Mouse (Mus musculus) skeletal muscle tissue, adult 2 months (tissue): ENCODE results near the gene Strada.
"Not testable (repeated sequence)": the region's sequence is repeated elsewhere in the genome, so short reads cannot be mapped to it uniquely, and the experiment has no call there.

Experiments
- DNase-seq: peaks from one replicate; pipeline ENCODE4 v3.0.0-alpha.2; 2012; ENCODE audit warnings: low read depth, low spot score

Gene Strada

DNA sequence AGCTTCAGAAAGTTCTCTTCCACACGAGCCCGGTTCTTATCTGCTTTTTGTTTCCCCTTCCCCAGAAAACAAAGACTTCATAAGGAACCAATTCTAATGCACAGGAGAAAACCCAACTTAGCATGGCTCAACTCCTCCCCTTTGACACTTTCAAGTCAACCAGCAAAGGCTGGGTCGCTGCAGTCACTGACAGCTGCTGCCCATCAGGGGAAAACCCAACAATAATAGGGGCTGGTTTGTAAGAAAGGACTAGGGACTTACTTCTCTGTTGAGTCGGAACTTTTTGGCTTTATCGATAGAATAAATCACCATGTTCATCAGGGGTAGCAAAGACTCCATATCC lies at the start of gene Strada:
Strada (minus strand) TSS at position 46 of the 343 bp plus-strand sequence.
- no peak for DNase-seq

DNA sequence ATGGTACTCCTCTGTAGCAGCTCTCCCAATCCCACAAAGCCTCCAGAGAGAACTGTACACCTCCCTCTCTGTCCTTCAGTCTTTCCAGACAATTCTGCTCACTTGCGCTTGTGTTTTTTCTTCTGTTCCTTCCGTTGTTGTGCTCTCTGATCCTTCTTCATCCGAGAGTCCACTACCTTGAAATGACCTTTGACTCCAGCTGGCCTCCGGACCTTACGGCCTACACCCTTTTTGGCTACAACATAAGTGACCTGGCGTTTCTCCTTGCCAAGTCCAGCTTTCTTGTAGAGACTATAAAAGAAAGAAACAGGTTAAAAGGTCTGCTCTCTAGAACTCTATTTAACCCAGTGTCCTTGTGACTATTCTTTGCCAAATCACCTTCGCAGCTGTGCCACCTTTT lies 47.4 kb upstream of the Strada start:
- DNase-seq = no peak

DNA sequence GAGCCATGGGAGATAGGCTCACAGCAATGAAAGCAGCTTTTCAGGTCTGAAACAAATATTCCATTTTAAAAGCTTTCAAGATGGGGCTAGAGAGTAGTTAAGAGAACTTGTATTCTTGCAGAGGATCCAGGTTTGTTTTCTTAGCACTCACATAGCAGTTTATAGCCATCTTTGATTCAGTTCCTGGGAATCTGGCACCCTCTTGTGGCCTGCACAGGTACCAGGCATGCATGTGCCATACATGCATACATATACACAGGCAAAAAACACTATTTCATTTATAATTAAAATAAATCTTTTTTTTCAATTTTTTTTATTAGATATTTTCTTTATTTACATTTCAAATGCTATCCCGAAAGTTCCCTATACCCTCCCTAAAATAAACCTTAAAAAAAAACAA lies 44.9 kb upstream of the Strada start:
- no peak for DNase-seq

DNA sequence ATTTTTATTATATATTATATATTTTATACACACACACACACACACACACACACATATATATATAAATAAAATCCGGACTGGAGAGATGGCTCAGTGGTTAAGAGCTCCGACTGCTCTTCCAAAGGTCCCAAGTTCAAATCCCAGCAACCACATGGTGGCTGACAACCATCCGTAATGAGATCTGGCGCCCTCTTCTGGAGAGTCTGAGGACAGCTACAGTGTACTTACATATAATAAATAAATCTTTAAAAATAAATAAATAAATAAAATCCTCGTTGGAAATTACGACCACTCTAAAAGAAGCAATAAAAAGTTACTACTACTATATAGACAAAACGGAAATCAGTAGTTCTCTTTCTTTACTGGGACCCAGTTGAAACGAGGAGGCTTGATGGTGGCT lies 32.0 kb upstream of the Strada start:
- DNase-seq = not testable (repeated sequence)

DNA sequence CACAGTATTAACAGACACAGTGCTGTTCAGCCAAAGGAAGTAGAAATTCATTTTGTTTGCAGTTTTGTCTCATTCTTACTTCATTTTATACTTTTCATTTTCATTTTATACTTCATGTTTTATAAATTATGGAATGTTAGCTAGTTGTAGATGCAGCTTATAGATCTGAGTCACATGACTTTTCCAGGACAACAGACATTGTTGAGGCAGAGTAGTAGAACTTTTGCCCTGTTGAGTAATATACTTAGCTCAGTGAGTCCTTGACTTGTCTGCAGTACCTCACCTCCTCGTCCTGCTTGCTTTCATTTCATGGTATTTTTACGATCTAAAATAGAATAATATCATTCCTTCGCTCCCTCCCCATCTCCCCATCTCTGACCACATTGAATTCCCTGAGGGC lies 18.6 kb upstream of the Strada start:
- no peak for DNase-seq

DNA sequence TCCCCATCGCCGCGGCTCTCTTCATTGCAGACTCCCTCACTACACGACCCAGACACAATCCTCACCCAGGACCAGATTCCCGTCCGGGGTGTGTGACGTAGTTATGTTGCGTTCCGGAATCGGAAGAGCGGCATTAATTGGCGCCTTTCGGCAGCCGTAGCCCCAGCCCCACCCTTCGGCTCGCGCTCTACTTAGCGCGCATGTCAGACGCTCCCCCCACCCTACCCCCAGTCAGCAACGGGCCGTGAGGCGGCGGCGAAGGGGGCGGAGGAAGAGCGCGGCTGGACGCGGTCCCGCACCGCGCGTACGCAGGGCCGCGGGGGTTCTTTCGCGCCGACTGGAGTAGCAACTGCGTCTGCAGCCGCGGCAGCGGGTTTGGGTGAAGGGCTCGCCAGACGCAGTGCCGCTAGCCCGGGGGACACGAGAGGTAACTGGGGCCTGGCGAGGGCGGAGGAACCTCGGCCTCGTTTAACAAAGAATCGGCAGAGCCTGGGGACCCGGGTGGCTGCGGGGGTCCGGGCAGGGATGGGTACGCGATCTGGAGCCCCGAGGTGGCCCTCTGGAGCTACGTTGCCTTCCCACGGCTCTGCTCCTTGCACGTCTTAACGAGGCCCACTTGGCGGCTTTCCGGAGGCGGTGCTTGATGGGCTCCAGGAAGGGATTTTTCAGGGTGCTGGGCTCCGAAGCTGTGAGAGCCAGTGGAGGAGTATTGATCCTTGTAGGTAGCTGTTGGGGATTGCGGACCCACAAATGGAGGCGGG lies 14.9 kb upstream of the Strada start, which contains the start of gene Ddx42:
Ddx42 (plus strand) TSS at position 197 of the 761 bp plus-strand sequence.
- peak; percentile 97 for DNase-seq

DNA sequence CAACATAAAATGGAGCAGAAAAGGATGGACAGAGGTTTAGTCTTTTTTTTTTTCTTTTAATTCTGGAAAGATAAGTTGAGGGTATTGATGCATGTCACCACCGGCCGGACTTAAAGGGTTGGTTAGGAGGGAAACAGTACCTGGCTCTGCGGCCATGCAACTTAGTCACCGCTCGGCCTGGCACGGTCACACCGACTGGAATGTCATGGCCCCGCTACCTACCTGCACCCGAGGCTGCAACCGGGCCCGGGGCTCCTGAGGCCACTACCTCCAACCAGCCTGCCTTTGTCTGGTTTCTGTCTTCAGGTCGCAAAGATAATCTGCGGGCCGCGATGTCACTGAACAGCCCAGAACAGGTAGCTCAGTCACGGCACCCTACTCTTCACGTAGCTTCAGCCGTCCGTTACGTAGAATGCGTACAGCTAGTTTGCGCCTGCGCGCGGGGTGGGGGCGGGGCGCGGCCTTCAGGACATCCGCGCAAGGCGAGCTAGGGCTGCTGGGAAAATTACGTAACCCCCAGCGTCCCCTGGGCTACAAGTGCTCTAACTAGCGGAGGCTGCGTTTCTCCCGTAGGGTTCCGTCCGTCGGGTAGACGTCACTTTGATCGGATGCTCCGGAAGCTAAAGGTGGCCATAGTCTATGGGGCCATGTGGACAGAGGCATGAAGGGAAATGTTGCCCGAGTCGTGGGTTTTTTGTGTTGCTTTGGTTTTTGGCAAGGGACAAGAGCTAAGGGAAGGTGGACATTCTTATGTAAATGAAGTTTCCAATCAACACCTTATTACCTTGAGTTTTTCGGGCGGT lies 14.2 kb upstream of the Strada start, which contains the start of gene Ccdc47:
Ccdc47 (minus strand) TSS at position 418 of the 803 bp plus-strand sequence.
- DNase-seq = peak; percentile 100

DNA sequence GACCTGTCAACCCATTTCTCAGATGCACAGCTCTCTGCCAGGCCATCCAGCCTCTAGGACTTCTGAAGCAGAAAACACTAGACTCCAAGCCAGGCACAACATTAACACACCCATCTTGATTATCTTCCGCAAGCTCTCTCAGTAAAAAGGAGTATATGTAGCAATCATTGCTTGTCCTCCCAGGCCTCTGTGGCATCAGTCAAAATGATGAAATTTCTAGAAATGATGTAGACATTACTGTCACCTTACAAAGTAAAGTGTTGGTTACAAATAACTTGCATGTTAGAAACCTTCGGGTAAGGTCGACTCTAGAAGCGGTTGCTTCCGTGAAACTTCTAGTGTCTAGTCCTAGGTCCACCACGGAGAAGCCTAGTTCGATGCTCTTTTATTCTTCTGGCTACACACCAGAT lies 13.5 kb upstream of the Strada start:
- DNase-seq = no peak

DNA sequence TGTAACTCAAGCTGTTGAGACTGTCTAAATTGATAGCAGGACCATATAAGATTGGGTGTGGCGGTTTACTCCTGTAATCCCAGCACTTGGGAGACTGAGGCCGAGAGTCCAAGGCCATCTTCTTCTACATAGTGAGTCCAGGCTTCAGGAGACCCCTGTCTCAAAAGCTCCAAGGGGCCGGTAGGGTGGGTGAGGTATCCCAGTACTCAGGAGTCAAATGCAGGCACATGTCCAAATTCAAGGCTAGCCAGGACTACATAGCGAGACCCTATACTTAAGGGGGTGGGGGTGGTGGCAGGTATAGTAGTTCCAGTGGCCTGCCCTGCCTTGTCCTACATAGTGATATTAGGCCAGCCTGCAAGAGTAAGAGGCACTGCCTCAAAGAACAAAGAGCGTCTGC lies 12.9 kb upstream of the Strada start:
- no peak for DNase-seq

DNA sequence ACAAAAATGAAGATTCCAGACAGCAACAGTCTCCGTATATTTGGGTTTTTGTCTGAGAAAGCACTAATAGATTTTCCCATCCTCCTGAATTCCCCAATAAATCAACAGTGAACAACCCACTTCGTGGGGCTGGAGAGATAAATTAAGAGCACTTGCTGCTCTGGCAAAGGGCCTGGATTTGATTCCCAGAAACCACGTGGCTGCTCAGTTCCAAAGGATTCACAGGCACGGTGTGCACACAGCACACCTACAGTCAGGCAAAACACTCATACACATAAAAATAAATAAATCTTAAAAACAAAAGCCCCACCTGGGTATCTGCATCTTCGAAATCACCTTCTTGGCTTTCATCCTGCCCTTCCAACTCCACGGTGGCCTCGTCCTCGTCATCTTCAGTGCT lies 10.8 kb upstream of the Strada start:
- no peak for DNase-seq

DNA sequence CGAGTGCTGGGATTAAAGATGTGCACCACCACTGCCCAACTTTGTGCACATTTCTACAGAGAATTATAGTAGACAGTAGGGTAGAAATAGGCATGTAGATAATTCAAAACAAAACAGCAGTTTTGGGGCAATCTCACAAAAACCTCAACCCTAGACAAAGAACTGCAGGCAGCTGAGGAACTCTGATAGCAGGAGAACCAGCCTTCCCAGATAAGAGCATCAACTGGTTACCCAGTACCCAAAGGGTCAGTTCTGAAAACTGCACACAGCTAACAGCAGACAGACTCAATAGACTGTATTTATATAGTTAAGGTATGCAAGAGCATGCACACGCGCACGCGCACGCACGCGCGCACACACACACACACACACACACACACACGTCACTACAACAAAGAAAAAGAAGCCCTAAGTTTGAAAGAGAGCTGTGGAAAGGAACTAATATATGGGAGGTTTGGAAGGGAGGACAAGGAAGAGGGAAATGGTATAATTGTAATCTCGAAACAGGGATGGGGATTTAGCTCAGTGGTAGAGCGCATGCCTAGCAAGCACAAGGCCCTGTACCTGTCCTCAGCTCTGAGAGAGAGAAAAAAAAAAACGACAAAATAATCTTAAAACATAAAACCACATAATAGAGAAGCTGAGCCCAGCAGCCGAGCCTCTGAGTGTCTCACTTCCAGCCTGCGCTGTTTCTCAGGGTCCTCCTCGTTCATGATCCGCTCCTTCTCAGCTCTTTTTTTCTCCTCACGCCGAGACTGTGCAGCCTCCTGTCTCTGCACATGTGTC lies 438 bp downstream of the Strada start:
- no peak for DNase-seq

DNA sequence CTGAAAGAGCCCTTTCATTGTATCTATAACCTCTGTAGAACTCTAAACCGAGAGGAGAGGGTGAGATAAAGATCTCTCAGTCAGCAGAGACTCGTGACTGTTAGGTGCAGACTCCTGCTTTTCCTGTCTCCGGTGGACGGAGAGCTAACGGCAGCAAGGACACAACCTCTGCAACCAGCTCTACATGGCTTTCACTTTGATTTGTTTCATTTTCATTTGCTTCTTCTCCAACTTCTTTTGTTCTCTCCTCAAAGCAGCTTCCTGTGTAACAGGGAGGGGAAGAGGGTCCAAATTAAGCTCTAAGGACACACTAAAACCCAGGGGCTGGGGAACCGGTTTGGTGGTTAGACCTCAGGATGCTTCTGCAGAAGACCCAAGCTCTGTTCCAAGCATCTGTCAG lies 1.2 kb downstream of the Strada start:
- DNase-seq = no peak

DNA sequence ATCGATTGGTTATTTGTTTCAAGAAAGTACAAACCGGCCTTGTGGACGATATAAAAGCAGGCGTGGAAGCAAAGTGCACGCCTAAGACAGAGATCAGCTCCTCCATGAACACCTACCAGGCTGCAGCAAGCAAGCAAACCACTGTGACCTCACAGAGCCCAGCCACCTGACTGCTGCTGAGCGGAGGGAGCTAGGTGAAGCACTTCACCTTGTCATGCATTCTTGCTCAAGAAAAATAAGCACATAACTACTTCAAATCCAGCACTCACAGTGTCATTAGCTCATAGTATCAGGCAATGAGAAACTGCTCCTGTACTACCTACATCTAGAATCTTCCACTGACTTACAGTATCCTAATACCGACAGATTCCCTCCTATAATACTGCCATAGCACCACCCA lies 2.0 kb downstream of the Strada start:
- not testable (repeated sequence) for DNase-seq

DNA sequence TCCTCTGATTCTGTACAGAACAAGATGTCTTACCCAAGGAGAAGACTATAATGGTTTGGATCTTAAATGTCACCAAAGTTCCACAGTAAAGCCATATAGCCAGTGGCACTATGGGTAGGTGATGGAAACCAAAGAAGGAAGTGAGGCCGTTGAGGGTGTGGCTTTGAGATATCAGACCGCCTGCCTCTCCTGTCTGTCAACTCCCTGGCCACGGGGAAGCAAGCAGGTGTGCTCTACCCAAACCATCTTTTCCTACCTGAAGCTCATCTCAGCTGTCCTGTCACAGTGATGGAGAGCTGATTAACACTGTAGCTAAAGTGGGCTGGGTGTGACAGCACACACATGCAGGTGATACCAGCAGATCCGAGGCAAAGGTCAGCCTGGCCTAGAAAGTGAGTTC lies 3.7 kb downstream of the Strada start:
- no peak for DNase-seq

DNA sequence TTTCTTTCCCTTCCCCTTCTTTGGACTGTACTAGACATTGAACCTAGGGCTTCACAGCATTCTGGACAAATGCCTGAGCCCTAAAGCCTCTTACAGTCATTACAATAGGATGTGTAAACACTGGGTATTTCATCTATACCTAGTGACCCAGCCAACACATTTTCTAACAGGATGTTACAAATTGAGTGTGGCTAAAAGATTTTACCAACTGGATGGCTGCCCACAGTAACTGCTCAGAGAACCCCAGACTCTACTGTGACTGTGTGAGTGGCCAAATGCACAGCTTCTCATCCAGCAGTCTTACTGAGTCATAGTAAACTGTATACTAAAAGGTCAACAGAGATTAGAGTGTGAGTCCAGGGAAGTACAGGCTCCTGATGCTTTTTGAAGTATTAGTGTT lies 6.6 kb downstream of the Strada start:
- no peak for DNase-seq

DNA sequence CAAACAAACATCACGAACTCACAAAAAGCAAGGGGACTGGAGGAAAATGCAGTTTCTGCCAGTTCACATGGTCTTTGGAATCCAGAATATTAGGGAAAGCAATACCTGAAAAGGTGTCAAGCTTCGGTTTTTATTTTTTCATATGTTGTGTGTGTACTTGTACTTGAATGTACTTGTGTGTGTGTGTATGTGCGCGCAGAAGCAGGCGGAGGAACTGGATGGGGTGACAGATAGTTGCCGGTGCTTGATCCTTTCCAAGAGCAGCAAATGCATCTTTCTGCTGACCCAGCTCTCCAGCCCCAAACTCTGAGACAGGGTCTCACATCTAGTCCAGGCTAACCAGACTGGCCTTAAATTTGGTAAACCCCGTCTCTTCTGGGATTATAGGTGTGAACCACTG lies 7.1 kb downstream of the Strada start:
- no peak for DNase-seq

DNA sequence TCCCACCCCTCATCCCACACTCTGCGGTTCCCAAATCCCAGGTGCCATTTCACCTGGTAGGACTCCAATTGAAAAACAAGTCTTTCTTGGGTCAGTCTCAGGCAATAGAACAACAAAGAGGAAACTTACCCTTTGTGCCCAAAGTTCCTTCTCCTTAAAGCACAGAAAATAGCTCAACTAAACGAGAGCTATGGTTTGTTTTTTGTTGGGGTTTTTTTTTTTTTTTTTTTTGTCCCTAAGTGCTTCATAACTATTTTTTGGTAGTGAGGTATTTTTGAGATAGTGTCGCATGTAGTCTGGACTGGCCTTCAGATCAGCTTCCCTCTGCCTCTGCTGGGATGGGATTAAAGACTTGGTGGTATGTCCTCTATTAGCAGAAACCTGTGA lies 7.8 kb downstream of the Strada start:
- no peak for DNase-seq

DNA sequence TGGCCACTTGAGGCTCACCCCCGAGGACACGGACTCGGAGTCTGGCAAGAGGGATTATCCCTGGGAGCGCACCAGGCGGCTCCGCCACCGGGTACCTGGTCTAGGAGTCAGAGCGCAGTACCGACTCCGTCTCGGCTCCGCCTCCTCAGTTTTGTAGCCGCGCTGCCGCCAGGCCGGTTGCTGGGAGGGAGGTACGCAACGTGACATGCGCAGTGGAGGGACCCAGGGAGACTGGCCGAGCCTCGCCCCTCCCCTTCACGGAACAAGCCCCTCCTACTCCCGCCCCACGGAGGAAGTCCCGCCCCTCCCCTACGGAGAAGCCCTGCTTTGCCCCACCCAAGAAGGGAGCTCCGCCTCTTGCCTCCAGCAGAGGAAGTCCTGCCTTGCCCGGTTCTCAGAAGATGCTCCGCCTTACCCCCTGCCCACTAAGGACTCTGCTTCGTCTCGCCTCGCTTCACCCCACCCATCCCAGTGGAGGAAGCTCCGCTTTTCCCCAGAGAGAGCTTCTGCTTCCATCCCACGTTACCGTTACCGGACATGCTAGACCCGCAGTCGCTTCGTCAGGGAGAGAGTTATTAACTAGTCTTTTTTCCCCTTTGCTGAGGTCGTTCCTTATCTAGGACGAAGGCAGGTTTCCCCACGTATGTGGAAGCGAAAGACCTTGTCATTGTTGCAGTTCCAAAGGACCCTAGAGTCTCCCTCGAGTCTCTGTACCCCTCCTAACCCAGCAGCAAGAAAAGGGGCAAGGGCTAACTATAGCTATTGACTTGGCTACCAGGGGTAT lies 8.4 kb downstream of the Strada start:
- peak; percentile 98 for DNase-seq

DNA sequence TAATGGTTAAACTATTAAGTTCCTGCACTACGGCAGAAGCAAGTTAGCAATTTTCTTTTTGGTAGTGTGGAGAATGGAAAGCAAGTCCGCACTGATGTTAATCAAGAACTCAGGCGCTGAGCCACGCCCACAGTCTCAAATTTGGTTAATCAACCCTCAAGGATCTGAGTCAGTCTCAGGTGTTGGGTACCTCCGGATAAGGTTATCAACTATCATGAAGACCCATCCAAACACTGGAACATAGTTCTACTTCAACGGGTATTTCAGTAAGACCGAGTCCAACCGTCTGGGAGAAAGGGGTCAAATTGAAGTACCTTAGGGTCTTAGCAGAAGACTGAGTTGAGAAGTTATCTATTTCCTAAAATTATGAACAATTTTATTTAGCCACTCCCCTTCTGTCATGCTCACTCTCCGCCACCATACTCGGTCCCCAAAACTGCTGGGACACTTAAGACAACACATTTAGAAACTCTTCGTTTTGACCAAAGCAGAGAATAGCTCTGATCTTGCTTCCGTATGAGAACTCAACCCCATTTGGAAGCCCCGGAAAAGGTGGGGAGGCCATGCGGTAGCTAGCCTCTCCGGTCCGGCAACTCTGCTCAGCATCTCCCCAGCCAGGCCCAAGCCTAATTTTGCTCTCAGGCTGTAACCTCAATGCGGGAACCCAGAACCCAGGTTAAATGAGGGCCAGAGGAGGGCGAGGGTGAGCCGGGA lies 9.2 kb downstream of the Strada start:
- DNase-seq = no peak

DNA sequence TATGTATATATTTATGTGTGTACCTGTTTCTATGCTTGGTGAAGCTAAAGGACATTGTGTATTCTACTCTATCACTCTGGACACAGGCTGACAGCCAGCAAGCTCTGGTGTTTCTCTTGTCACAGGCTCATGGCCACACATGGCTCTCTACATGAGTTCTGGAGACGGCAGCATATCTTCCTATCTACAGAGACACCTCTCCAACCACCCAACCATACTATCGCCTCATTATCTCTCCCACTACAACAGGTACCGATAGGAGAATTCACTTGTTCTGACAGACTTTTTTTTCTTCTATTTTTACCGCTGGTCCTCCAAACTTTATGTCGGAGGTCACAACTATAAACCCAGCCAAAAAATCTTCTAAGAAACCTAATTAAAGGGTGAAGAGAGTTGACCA lies 9.7 kb downstream of the Strada start:
- DNase-seq = no peak

DNA sequence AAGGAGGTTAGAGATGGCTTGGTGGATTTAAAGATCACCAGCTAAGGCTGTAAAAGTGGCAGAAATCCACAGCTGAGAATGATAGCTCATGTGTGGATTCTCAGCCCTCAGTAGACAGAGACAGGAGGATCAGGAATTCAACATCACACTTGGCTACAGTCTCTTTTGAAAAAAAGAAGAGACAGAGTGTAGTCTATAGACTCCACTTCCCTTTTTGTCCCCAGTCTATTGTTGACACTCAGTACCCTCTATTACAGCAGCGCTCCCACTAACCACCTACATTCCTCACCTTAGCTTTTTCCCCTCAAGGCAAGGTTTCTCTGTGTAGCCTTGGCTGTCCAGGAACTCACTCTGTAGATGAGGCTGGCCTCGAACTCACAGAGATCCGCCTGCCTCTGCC lies 10.3 kb downstream of the Strada start:
- DNase-seq = no peak
